Comparison of ENCODE assay signal across 17 mouse cellular contexts in genomic region chr9:24378848-24379247, GRCm38 (mm10).
"Had no signal": no experiment of that assay in that cellular context is flagged by ENCODE, and none has a peak within 500 bp of the region (broad histone marks: within the 10 kb centered on the region; RNA-seq: fewer than 3 reads in every experiment).

No protein-coding gene starts in this region.

- H3K36me3 ChIP-seq: lung, embryonic 15.5 days; midbrain, embryonic 13.5 days; midbrain, embryonic 15.5 days; neural tube, embryonic 12.5 days; stomach, embryonic 15.5 days had no signal

- ATAC-seq: lung, postnatal 0 days; midbrain, embryonic 15.5 days had no signal

- H3K27ac ChIP-seq: lung, embryonic 15.5 days; macrophage; midbrain, embryonic 13.5 days; midbrain, embryonic 15.5 days; neural tube, embryonic 12.5 days; stomach, embryonic 15.5 days; stomach, postnatal 0 days had no signal

- H3K4me1 ChIP-seq: lung, embryonic 15.5 days; midbrain, embryonic 15.5 days; neural tube, embryonic 12.5 days; stomach, embryonic 15.5 days had no signal

- H3K27me3 ChIP-seq: lung, embryonic 15.5 days; midbrain, embryonic 13.5 days; midbrain, embryonic 15.5 days; neural tube, embryonic 12.5 days; stomach, embryonic 15.5 days had no signal

- H3K9ac ChIP-seq: lung, embryonic 15.5 days; midbrain, embryonic 13.5 days; midbrain, embryonic 15.5 days; neural tube, embryonic 12.5 days; stomach, embryonic 15.5 days had no signal

- H3K4me3 ChIP-seq: lung, embryonic 15.5 days; megakaryocyte, embryonic 14.5 days; midbrain, embryonic 13.5 days; midbrain, embryonic 15.5 days; neural tube, embryonic 12.5 days; stomach, embryonic 15.5 days had no signal

- H3K9me3 ChIP-seq: lung, embryonic 15.5 days; megakaryocyte, embryonic 14.5 days; midbrain, embryonic 13.5 days; midbrain, embryonic 15.5 days; neural tube, embryonic 12.5 days; stomach, embryonic 15.5 days had no signal

- H3K4me2 ChIP-seq: lung, embryonic 15.5 days; midbrain, embryonic 11.5 days; midbrain, embryonic 13.5 days; midbrain, embryonic 15.5 days; neural tube, embryonic 12.5 days; stomach, embryonic 15.5 days had no signal

- DNase-seq: lung, adult 2 months; lung, postnatal 14 days; lung, postnatal 36 days; right cerebral cortex, postnatal 14 days; thymus, adult 2 months; thymus, postnatal 25 days; thymus, postnatal 4 days had no signal
